Mouse (Mus musculus) spleen, postnatal 36 days (tissue): Measurements from ENCODE around the gene Trmt1.

Experiments used
- DNase-seq, 2 experiments: peaks; one replicate each; pipeline ENCODE4 v3.0.0; 2022; ENCODE audit warnings: low spot score in 2 of 2, mixed read lengths in 1 of 2

The Trmt1 gene

GRCm38 (mm10) chr8:84686191-84687002, at the start of gene Trmt1:
Gene Trmt1 (plus strand): TSS chr8:84686307.
- peak; percentile 36 to 63 for DNase-seq

DNA sequence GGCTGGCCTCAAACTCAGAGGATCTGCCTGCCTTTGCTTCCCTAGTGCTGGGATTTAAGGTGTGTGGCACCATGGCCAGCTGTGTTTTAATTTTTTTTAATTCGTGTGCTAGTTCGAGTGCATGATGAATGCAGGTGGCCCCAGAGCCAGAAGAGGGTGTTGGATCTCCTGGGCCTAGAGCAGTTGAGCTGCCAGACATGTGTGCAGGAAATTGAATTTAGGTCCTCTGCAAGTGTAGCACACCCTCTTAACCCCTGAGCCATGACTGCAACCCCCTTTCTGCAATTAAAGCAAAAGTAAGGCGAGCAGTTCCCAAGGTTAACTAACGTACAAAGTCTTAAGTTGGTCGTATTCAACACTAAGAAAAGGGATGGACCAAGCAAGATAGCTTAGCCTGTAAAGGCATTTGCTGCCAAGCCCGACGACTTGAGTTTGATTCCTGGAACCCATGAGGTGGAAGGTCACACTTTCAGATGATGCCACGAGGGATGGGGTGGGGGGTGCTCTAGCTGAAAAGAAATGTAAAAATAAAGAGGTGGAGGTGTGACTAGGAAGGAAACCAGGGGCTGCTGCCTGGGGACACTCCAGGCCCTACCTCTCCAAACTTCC, 48.1 kb upstream of the Trmt1 start:
- no peak for DNase-seq

- DNase-seq: peak in 1 of 2 experiments; percentile 21
Measured at GRCm38 (mm10) chr8:84638555-84639161, 47.4 kb upstream of the Trmt1 start.

DNA sequence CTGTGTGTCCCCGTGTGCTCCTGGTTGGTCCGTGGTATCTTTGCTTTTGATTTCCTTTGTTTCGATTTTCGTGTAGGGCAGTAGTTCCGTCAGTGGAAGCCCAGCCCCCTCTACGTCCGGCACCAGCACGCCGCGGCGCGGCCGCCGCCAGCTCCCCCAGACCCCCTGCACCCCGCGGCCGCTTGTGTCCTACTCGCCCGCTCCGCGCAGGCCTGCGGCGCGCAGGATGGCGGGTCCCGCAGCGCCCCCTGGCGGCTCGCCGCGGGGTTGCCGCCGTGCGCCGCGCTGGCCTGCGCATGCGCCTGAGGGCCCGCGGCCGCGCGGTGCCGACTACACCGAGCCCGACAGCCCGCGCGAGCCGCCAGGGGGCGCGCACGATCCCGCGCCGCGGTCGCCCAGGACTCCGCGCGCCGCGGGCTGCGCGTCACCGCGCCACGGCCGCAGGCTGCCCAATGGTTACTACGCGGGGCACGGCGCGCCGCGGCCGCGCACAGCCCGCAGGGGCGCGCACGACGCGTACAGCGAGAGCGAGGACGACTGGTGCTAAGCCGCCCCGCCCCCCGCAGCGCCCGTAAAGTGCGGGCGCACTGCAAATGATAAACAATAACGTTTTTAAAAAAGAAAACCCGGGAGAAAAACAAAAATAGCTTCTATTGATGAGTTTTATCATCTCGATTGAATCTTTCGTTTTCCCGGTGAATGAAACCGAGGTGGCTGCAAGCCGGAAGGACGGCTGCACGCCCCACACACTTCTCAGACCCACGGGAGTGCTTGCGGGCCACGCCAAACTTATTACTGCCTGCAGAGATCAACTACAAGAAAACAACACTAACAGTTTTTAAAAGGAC, 46.7 kb upstream of the Trmt1 start:
- peak; percentile 94 to 95 for DNase-seq

GRCm38 (mm10) chr8:84640010-84640588, 46.0 kb upstream of the Trmt1 start:
- no peak for DNase-seq

- no peak for DNase-seq
Measured at GRCm38 (mm10) chr8:84640617-84641294, 45.4 kb upstream of the Trmt1 start.

- DNase-seq: no peak
Measured at GRCm38 (mm10) chr8:84641578-84642361, 44.3 kb upstream of the Trmt1 start.

DNA sequence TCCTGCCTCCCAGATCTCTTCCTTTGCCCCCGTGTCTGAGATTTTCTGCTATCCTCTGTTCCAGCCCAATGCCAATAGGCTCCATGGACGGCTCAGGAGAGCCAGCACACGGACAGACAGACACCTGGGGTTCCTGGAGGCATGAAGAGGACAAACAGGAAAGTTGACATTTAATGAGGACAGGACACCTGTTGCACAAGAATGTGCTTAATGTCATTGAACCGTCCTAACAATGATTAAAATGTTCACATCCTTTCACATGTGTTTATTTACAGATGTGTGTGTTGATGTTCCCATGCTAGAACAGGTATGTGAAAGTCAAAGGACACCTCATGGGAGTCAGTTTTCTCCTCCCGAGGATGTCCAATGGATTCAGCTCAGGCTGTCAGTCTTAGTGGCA, 43.1 kb upstream of the Trmt1 start:
- no peak for DNase-seq

- DNase-seq: no peak
Measured at GRCm38 (mm10) chr8:84646800-84647199, 39.3 kb upstream of the Trmt1 start.

DNA sequence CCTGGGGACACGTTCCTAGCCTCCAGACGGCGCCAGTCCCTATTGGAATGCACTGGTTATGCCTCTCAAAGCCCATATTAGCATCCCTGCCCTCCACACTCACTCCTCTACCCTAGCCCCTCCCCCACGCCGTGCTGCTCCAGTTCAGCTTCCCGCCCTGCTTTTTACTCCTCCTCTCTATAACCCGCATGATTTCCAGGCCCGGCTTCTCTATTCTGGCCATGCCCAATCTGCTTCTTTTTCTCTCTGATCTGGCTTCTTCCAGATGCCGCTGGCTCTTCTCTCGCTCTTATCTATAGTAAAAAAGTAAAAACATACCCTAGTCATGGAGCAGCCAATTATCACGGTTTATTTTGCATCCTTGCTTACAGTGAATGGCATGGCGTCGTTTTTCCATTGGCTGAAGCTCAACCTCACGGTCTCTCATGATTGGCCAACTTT, 38.6 kb upstream of the Trmt1 start:
- no peak for DNase-seq

GRCm38 (mm10) chr8:84650213-84650612, 35.9 kb upstream of the Trmt1 start:
- no peak for DNase-seq

- DNase-seq: no peak
Measured at GRCm38 (mm10) chr8:84653092-84653631, 32.9 kb upstream of the Trmt1 start.

DNA sequence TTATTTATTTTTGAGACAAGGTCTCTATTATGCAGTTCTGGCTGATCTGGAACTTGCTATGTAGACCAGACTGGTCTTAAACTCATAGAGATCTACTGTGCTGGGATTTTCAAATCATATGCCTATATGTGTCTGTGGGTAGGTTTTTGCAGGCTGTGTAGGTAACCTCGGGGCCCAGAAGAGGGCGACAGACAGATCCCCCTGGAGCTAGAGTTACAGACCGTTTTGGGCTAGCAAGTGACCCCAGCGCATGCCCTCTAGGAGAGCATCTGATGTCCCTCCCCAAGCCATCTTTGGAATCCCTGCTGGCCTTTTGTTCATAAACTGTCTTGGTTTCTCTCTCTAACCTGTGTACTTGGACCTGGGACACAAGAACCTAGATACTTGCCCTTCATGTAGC, 31.5 kb upstream of the Trmt1 start:
- no peak for DNase-seq

- no peak for DNase-seq
Measured at GRCm38 (mm10) chr8:84655336-84656190, 30.5 kb upstream of the Trmt1 start.

DNA sequence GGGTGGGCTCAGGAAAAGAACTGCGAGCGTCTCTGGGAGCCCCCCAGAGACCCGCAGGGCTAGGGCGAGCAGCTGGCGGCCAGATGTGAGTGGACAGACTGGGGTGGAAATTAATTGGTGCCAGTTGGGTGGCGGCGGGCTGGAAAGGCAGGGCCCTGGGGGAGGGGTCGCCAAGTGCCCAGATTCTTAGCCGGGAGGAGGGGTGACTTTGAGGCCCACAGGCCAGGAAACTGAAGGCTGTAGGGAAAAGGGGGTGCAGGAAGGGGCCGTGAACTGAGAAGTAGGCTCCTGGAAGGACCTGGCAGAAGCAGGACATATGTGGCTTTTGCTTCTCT, 29.9 kb upstream of the Trmt1 start:
- DNase-seq: no peak

DNA sequence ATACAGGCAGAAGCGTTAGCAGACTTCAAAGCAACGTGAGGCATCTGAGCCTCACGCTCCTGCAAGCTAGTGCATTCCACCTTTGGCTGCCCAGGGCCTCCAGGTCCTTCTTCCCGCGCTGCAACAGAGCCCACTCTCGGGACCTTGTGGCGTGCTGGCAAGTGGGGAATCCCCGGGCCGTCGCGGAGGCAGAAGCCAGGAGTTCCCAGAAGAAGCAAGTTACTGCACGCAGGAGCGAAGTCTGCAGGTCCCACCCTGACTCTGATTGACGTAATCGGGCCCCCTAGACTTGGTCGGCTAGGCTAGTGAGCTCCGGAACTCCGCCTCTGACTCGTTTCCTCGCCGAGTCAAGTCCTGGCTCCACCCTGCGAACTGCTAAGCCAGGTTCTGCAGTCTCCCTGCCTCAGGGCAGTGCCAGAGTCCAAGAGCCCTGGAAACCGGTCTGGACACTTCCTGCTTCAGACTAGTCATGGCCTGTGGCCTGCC, 29.4 kb upstream of the Trmt1 start:
- peak; percentile 82 to 87 for DNase-seq

- no peak for DNase-seq
Measured at GRCm38 (mm10) chr8:84657203-84657602, 28.9 kb upstream of the Trmt1 start.

GRCm38 (mm10) chr8:84657680-84658079, 28.4 kb upstream of the Trmt1 start:
- DNase-seq: no peak

DNA sequence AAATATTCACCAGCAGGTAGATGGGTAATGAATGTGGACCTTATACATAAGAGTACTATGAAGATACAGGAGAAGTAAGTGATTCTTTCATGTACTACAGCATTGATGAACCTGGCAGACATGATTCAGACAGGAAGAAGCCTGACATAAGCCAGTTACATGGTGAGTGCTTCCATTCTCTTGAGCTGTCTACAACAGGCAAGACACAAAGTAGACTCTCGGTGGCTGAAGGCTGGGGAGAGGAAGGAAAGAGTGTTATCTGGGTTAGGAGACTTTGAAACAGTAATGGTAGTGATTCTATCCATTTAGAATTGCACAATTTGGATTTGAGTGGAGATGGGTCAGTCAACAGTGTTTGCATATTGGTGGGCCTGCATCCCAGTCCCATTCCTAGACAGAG, 27.2 kb upstream of the Trmt1 start:
- no peak for DNase-seq
